Mouse (Mus musculus) lung, embryonic 14.5 days (tissue): ENCODE results near the gene Csnka2ip. TPM values are rescaled to one million over a fixed set of nuclear protein-coding genes. Genes with fewer than 3 reads are reported as not detected.

ENCODE experiments used
- ATAC-seq: fragments of 200-750 bp; cut with Nextera tagmentation; 2 replicates; pipeline ENCODE4 v1.8.0; 2017; ENCODE audit warnings: mild to moderate bottlenecking, moderate TSS enrichment, moderate library complexity; ENCODE audit not compliant: insufficient read depth
- DNase-seq: peaks from one replicate; pipeline ENCODE4 v3.0.0-alpha.2; 2015
- H3K27ac ChIP-seq: fragments of 300-500 bp; sonication (generic); 2 replicates; pipeline ENCODE4 v1.5.1; 2014; ENCODE audit warnings: low read depth, mild to moderate bottlenecking, moderate library complexity
- H3K27me3 ChIP-seq: fragments of 300-500 bp; sonication (generic); 2 replicates; pipeline ENCODE4 v1.6.1; 2014; ENCODE audit warnings: low read length, control low read depth; ENCODE audit not compliant: insufficient read depth
- H3K36me3 ChIP-seq: fragments of 300-500 bp; sonication (generic); 2 replicates; pipeline ENCODE4 v1.6.1; 2014; ENCODE audit warnings: control low read depth; ENCODE audit not compliant: insufficient read depth
- H3K4me1 ChIP-seq: fragments of 300-500 bp; sonication (generic); 2 replicates; pipeline ENCODE4 v1.6.1; 2014; ENCODE audit warnings: antibody characterized with exemption, control low read depth; ENCODE audit not compliant: insufficient read depth
- H3K4me2 ChIP-seq: fragments of 300-500 bp; sonication (generic); 2 replicates; pipeline ENCODE4 v1.6.1; 2014; ENCODE audit warnings: mild to moderate bottlenecking
- H3K4me3 ChIP-seq: fragments of 300-500 bp; sonication (generic); 2 replicates; pipeline ENCODE4 v1.5.1; 2014; ENCODE audit warnings: low read depth, low read length
- H3K9ac ChIP-seq: fragments of 300-500 bp; sonication (generic); 2 replicates; pipeline ENCODE4 v1.6.1; 2014
- H3K9me3 ChIP-seq: fragments of 300-500 bp; sonication (generic); 2 replicates; pipeline ENCODE4 v1.6.1; 2016; ENCODE audit warnings: low read depth, low read length, control low read depth
- CTCF ChIP-seq: IDR thresholded peaks from 2 replicates; pipeline ENCODE4 v1.5.1; 2016; ENCODE audit warnings: antibody characterized with exemption, low read depth
- WGBS: fragments of 180-500 bp; shearing (Covaris S2); extraction: QIAGEN DNeasy Blood & Tissue Kit; methylation state at CpG from one replicate; pipeline ENCODE4 v1.1.7; 2014; 5-methylcytosine and 5-hydroxymethylcytosine counted together
- polyA plus RNA-seq: library from polyadenylated mRNA; unstranded; fragments of >200 nt; fragmentation: Nextera tagmentation; extraction: Ambion mirVana; gene quantifications from 2 replicates; pipeline ENCODE4 v1.2.1, GENCODE M21; 2014

Gene Csnka2ip
- polyA plus RNA-seq, 1 experiment from 2014 or later: not detected

DNA sequence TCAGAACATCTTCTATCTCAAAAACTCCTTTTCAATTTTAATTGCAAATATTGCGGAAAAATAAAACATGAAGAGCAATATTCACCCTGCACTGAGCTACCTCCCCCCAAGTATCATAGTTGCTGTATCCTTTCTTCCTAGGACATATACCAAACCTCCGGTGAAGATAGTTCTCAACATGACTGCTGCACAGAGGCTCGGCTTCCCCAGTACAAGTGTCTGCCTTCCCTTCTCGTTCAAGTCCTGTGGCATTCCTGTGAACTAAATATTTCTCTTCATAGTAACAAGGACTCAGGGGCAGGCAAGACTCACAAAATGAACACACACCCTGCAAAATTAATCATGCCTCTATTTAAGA is 16.0 kb downstream of the Csnka2ip start:
- Histone ChIP-seq H3K9me3 (no peaks in the 10 kb centered on the region), H3K27ac (no peak overlapping the region), H3K4me3 (no peak overlapping the region), H3K9ac (no peak overlapping the region), H3K36me3 (no peaks in the 10 kb centered on the region), H3K4me1 (peaks cover 6% of the 10 kb centered on the region; the same call in 1 of the 2 replicates), H3K27me3 (no peaks in the 10 kb centered on the region), H3K4me2 (no peak overlapping the region)
- no peak for TF ChIP-seq CTCF
- DNase-seq (peak; percentile 46), ATAC-seq (peak; percentile 76; the same call in 1 of the 2 replicates)
- 52% methylated on average over 4 of the region's 4 CpGs for WGBS

DNA sequence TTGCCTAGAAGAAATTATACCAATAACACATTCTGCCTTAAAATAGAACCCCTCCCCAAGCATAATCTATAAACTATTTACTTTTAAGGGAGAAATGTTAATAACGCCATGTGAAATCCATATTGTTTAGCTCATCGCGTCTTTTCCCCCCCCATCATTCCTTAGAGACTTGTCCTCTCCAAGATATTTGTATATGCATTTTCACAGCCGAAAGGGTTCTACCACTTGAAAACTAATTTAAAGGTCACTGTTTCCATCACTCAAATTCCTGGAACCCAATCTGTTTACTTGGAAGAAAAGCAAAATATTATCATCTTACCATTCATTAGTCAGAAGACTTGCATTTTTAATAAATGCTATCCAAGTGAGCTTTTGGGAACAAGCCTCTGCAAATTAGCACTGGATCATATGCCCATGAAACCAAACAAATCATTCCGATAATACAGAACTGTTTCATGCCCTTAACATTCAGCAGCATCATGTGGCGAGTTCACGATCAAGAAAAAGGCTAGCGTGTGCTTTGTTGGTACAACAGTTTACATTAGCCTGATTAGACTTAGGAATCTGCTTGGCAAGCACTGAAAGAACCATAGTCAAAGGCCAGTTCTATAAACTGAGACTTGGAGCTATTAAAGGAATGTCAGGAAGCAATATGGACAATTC is 16.5 kb downstream of the Csnka2ip start:
- H3K4me3 ChIP-seq: no peak overlapping the region
- no peaks in the 10 kb centered on the region for H3K27me3 ChIP-seq
- no peak overlapping the region for H3K4me2 ChIP-seq
- H3K27ac ChIP-seq: peak overlapping the region; percentile 14; the same call in 1 of the 2 replicates
- peak; percentile 81 for ATAC-seq
- H3K36me3 ChIP-seq: no peaks in the 10 kb centered on the region
- peak; percentile 78 for DNase-seq
- TF ChIP-seq CTCF: no peak
- H3K4me1 ChIP-seq: peaks cover 6% of the 10 kb centered on the region; the same call in 1 of the 2 replicates
- WGBS: 37% methylated on average over 8 of the region's 8 CpGs
- H3K9me3 ChIP-seq: no peaks in the 10 kb centered on the region
- no peak overlapping the region for H3K9ac ChIP-seq

DNA sequence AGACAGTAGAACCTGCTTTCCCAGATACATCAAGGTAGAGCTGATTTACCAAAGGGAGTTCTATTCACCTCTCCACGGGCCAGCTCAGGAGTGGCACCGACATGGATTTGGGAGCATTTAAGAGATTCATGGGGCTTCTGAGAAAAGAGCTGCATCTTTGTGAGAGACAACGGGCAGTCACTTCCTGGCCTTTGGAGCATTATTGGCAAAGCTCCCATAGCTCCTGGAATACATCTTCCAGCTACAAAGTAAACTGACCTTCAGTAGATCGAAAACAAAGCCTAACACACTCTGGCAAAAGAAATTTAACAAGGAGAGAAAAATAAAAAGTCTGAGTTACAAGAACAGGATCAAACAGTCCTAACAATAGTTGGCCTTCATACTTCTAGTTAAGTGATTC is 17.6 kb downstream of the Csnka2ip start:
- Histone ChIP-seq H3K36me3 (no peaks in the 10 kb centered on the region), H3K4me2 (no peak overlapping the region), H3K9ac (no peak overlapping the region), H3K4me3 (no peak overlapping the region), H3K27me3 (no peaks in the 10 kb centered on the region), H3K4me1 (peaks cover 6% of the 10 kb centered on the region; the same call in 1 of the 2 replicates), H3K9me3 (no peaks in the 10 kb centered on the region), H3K27ac (no peak overlapping the region)
- no peak for TF ChIP-seq CTCF
- peak; percentile 7 for DNase-seq
- 66% methylated on average over 4 of the region's 4 CpGs for WGBS
- no peak for ATAC-seq

DNA sequence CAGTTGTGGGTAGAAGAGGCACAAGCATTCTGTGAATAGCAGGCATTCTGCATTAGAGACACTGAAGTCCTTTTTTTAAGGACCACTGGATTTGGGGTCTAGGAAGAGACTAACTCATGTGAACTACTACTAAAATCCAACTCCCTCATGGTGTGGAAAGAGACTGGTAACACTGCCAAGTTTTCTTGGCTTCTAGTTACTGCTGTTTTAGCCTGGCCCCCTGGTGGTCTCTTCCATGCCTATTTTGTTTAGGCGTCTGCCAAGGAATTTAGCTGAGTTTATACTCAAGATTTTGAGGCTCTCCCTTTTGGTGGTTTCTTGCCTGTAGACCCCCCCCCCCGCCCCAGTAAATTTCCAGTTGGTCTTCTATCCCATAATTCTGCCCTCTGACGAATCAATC is 18.8 kb downstream of the Csnka2ip start:
- ATAC-seq: no peak
- Histone ChIP-seq H3K27ac (no peak overlapping the region), H3K4me1 (peaks cover 6% of the 10 kb centered on the region; the same call in 1 of the 2 replicates), H3K4me2 (no peak overlapping the region), H3K27me3 (no peaks in the 10 kb centered on the region), H3K9me3 (no peaks in the 10 kb centered on the region), H3K9ac (no peak overlapping the region), H3K36me3 (no peaks in the 10 kb centered on the region), H3K4me3 (no peak overlapping the region)
- TF ChIP-seq CTCF: peak; percentile 52
- peak; percentile 85 for DNase-seq
- WGBS: 42% methylated on average over 3 of the region's 3 CpGs

DNA sequence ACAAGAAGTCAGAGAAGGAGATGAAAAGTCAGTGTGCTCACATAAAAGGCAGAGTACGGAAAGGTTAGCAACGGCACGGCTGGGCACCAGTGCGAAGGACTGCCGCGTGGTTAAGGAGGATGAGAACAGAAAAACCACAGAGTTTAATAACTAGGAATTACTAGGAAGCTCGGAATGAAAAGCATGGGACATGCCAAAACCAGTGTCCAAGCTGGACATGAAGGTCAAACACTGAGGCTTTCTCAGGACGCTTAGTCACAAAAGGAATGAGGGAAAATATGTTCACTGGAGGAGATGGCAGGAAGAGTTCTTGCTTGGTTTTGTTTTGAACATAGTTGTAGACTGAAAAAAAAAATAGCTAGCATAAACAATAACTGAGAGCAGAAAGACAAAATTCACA is 32.7 kb downstream of the Csnka2ip start:
- WGBS: 87% methylated on average over 8 of the region's 8 CpGs
- ATAC-seq (no peak), DNase-seq (no peak)
- Histone ChIP-seq H3K36me3 (no peaks in the 10 kb centered on the region), H3K9ac (no peak overlapping the region), H3K27ac (no peak overlapping the region), H3K27me3 (no peaks in the 10 kb centered on the region), H3K4me3 (no peak overlapping the region), H3K9me3 (no peaks in the 10 kb centered on the region), H3K4me2 (no peak overlapping the region), H3K4me1 (no peaks in the 10 kb centered on the region)
- TF ChIP-seq CTCF: no peak

DNA sequence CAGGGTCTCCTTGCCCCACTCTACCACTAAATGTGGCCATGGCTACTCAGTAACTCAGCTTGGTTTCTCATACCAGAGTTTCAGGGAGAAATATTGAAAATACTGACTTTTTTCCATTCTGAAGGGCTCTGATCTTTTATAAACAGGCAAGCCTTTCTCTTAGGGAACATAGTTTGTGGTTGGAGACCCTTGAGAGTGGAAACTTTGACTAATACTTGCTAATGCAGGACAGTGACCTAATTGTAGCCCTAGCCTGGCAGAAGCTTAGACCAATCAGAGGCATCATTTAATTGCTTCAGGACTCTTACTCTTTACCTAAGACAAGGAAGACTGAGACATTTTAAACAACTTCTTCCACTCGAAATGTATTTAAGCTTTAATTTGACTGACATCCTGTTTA is 39.1 kb downstream of the Csnka2ip start:
- Histone ChIP-seq H3K4me3 (no peak overlapping the region), H3K9ac (no peak overlapping the region), H3K27me3 (no peaks in the 10 kb centered on the region), H3K4me2 (no peak overlapping the region), H3K4me1 (no peaks in the 10 kb centered on the region), H3K9me3 (no peaks in the 10 kb centered on the region), H3K27ac (no peak overlapping the region), H3K36me3 (no peaks in the 10 kb centered on the region)
- ATAC-seq (no peak), DNase-seq (no peak)
- 25% methylated on average over 1 of the region's 1 CpGs for WGBS
- no peak for TF ChIP-seq CTCF

DNA sequence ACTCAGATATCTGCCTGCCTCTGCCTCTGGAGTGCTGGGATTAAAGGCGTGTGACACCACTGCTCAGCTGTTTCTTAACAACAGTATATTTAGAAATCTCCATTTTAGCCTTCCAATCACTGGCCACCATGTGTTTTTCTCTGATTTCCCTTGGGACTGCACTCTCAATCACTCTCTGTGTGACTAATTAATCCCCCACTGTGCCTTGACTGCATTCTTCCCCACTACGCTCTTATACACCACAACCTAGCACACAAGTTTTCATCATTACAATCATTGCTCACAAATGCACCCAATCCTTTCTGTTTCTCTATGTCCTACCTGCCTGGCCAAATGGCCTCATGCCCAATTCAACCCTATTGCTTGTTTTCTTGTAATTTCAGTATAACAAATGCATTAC is 43.7 kb downstream of the Csnka2ip start:
- TF ChIP-seq CTCF: no peak
- H3K4me2 ChIP-seq: no peak overlapping the region
- DNase-seq (no peak), ATAC-seq (no peak)
- no peaks in the 10 kb centered on the region for H3K4me1 ChIP-seq
- H3K9ac ChIP-seq: no peak overlapping the region
- no peaks in the 10 kb centered on the region for H3K27me3 ChIP-seq
- no peak overlapping the region for H3K27ac ChIP-seq
- H3K4me3 ChIP-seq: no peak overlapping the region
- WGBS: 87% methylated on average over 2 of the region's 2 CpGs
- H3K36me3 ChIP-seq: no peaks in the 10 kb centered on the region
- no peaks in the 10 kb centered on the region for H3K9me3 ChIP-seq
